Mouse (Mus musculus): ENCODE data around the gene 4932411N23Rik. TPM values are rescaled to one million over a fixed set of nuclear protein-coding genes. Genes with fewer than 3 reads are reported as not detected.

4932411N23Rik gene
- polyA plus RNA-seq (2014; fragmentation: Illumina TruSeq; extraction: RNeasy Lipid Tissue Mini Kit (QIAGEN cat#74804)) = not detected

DNA sequence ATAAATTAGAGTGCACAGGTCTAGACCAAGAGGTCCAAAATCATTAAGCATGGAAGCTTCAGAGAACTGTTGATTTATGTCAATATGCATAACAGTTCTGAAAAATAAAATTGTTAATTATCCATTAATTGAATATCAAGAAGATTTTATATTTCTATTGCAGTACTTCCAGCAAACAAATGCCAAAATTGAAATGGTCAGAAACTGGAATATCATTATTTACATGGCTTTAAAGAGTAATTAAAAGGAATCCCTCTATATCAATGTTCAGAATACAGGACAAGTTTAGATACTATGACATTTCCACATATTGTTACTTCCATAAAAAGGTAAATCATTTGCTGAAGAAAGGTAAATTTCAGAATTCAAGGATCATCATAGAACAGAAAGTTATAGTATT is at the start of gene 4932411N23Rik:
Gene 4932411N23Rik (minus strand): TSS at position 101 of the 400 bp plus-strand sequence.

Other genes with a start within 250 kb of the 4932411N23Rik start
- not detected for gene Gm382, start 224.1 kb upstream of the 4932411N23Rik start, polyA plus RNA-seq (2014; fragmentation: Illumina TruSeq; extraction: RNeasy Lipid Tissue Mini Kit (QIAGEN cat#74804))